Mouse (Mus musculus): ENCODE measurements at regions not wholly inside any gene's neighbourhood (a gene's known extent, or its start where the extent isn't known, plus 50 kb on each side); places are given as distances from the start of the nearest gene placed in this dataset.
"Not testable (repeated sequence)": the region's sequence is repeated elsewhere in the genome, so short reads cannot be mapped to it uniquely, and the experiment has no call there.

DNA sequence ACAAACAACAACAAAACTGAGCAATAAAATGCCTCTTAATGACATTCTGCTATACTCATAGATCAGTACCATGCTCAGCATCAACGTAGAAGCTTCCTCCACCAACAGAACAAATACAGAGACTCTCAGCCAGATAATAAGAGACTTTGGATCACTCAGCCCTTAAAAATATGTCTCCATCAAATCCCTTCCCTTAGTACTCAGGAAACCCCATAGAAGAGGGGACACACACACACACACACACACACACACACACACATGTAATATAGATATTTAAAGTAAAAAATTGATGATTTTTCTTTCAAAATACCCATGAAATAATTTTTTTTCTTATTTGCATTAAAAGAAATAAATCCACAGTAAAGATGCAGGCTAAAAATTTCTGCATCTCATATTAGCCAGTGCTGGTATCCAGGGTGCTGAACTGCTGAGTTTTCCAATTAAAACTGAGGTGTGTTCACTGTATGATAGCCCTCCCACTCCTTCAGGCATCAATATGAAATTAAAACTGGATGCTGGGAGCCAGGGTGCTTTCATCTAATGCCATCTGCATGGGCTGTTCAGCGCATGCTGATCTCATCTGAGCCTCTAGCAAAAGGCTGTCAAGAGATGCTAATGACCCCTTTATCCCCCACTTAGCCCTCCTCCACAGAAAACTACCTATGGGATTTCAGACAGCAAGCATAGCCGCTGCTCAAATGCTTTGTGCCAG lies 321.0 kb downstream of the Tm4sf1 start:
- no peak for DNase-seq (ENCODE audit: low spot score)

- DNase-seq (ENCODE audit: low spot score), result no peak
Observed at GRCm38 (mm10) chr3:56966008-56966407, 335.8 kb downstream of the Tm4sf1 start.

- no peak for DNase-seq (ENCODE audit: low spot score)
Observed at GRCm38 (mm10) chr3:56965444-56965843, 336.3 kb downstream of the Tm4sf1 start.

DNA sequence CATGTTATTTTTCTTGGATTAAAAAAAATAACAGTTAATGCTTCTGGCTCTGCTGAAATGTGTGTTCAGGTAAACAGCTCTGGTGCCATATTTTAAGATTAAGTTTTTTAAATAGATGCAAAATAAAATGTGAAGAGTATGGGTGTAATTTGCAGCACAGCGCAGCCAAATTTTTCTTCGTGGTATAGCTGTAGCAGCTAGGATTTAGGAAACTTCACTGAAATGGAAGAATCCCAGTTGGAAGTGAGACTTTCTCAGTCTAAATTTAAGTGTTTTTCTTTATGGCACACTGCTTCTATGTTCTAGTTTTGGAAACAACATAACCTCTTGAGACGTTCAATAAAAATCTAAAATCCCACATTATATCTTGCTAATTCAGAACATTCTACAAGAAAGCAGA lies 337.6 kb downstream of the Tm4sf1 start:
- no peak for DNase-seq (ENCODE audit: low spot score)

- DNase-seq (ENCODE audit: low spot score), result no peak
Observed at GRCm38 (mm10) chr3:56963251-56963650, 338.5 kb downstream of the Tm4sf1 start.

DNA sequence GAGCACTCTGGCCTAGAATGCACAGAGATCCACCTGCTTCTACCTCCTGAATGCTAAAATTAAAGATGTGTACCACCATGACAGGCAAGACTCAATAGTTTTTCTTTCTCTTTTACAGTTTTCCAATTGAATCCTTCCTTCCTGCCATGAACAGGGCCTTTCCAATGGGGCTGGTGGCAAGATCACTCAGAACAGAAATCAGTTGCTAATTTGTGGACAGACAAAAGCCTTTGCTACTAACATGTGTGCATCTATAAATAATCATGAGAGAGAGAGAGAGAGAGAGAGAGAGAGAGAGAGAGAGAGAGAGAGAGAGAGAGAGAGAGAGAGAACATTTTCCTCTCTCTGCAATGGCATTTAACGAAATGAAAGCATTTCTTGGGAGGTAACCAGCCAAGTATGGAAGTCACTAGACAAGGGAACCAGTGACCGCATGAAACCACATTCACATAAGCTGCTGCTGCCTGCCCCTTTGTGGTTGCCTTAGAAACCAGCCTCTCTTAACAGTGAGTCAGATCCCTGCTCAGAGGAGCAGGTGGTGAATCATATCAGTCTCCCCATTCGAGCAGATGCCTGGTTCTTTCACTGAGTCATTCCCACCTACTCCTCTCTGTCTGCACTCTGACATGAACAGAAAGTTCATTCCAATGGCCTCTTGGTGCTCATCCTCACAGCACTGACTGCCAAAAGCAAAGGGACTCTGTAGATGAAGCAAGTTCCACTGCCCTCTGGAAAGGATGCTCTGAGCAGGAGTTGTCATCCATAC lies 339.4 kb downstream of the Tm4sf1 start:
- DNase-seq (ENCODE audit: low spot score), result peak; percentile 52

- no peak for DNase-seq (ENCODE audit: low spot score)
Observed at GRCm38 (mm10) chr3:56956978-56957377, 344.8 kb downstream of the Tm4sf1 start.

DNA sequence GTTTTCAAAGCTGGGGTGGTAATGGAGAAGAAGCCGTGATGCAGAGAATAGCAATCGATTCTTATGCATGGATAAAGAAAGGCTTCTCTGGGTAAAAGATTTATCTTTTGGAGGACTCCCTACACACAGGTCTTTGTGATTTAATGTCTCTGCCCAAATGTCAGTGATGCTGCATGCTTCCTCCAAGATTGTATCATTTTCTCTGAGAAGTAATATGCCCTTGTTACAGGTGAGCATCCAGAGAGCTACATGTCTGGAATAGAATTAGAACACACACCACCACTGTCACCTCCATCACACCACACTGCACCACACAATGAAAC lies 346.0 kb downstream of the Tm4sf1 start:
- no peak for DNase-seq (ENCODE audit: low spot score)

DNA sequence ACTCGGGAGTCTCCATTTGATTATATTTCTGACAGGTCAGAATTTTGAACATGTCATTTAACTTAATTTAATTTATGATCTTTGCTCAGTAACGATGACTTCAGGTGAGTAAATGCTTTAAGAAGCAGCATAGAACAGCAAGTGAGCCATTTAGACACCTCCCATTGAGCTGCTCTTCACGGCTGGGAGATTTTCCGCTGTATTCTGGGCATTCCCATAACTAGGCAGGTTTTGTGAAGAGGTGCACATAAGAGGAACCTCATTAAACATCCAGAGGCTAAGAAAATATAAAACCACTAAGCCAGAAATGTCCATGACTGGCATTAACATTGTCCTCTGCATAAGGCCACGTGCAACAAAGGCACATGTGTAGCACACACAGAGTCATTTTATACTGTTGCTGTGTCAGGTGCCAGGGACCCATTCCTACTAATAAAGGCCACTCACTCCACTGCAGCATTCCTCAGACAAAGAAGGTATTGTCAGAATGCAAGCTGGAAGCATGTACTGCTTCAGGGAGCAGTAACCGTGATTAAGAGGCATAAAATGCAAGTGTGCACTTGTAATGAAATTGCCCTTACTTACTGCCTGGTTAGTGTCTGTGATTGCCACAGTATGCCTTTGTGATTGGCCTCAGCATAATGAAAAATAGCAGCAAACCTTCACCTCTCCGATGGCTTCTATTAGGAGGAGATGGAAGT lies 346.5 kb downstream of the Tm4sf1 start:
- peak; percentile 23 for DNase-seq (ENCODE audit: low spot score)

DNA sequence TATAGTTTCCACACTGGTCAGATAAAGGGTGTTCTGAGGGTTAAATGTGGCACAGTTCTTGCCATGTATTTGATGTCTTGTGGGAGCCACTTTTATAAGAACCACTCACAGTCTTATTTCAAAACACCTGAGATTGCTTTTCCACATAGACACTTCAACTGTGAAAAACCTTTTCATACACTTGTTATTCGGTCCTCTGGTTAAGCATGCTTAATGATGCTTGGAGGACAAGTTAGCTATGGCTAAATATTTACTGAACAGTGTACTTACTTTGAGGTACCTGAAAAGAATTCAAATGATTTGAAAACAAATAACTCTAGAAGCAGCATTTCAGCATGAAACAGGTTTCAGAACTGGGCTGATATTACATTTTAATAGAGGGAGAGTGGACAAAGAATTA lies 359.2 kb downstream of the Tm4sf1 start:
- DNase-seq (ENCODE audit: low spot score), result not testable (repeated sequence)

DNA sequence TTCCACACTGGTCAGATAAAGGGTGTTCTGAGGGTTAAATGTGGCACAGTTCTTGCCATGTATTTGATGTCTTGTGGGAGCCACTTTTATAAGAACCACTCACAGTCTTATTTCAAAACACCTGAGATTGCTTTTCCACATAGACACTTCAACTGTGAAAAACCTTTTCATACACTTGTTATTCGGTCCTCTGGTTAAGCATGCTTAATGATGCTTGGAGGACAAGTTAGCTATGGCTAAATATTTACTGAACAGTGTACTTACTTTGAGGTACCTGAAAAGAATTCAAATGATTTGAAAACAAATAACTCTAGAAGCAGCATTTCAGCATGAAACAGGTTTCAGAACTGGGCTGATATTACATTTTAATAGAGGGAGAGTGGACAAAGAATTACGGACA lies 372.8 kb downstream of the Tm4sf1 start:
- DNase-seq (ENCODE audit: low spot score), result not testable (repeated sequence)

GRCm38 (mm10) chr3:56898491-56898890 lies 403.3 kb downstream of the Tm4sf1 start:
- no peak for DNase-seq (ENCODE audit: low spot score)

DNA sequence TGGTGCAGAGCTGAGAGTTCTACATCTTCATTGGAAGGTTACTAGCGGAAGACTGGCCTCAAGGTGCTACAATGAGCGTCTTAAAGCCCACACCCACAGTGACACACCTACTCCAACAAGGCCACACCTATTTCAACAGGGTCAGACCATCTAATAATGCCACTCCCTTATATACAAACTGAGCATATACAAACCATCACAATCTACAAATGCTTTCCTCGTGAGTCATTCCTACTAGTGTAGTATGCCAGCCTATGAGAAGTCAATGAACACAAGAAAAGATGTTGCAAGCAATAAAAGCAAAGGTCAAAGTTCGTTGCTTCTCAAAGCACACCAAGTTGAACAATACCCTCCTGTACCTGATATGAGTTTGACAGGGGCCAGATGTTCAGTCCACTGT lies 424.7 kb downstream of the Tm4sf1 start:
- no peak for DNase-seq (ENCODE audit: low spot score)

GRCm38 (mm10) chr3:56863591-56863990 lies 438.2 kb downstream of the Tm4sf1 start:
- DNase-seq (ENCODE audit: low spot score), result no peak

DNA sequence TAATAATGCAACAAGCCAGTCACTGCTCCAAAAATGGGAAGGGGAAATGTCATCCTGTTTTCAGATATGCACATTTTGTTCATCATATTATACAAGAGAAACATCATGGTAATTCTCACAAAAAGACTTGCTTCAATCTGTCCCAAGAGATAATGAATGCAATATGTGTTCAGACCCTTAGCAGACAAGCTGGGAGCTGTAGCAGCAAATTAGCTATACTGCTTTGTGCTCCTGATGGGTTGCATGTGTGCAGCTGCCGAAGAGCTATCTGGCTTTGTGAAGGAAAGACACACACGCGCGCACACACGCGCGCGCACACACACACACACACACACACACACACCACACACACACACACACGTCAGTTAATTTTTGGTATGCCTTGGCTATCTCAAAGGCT lies 441.9 kb downstream of the Tm4sf1 start:
- DNase-seq (ENCODE audit: low spot score), result peak; percentile 22

GRCm38 (mm10) chr3:56845462-56845770 lies 456.4 kb downstream of the Tm4sf1 start:
- no peak for DNase-seq (ENCODE audit: low spot score)

- peak; percentile 15 for DNase-seq (ENCODE audit: low spot score)
Observed at GRCm38 (mm10) chr3:56844681-56845461, 456.9 kb downstream of the Tm4sf1 start.

DNA sequence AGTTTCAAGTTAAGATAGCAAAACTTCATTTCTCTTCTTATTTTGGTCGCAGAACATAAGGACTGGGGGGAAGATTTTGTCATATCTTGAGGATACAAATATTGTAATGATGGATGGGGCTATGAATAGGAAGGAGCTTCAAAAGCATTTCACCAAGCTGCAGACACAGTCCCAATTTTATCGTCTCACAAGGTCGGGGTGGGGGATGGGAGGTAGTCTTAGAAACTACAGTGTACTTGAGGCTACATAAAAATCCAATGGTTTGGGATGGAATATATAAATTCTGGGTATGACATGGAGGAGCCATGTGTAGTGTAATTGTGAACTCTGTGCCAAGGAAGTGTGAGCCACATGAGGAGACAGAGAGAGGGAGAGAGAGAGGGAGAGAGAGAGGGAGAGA lies 464.6 kb downstream of the Tm4sf1 start:
- DNase-seq (ENCODE audit: low spot score), result no peak

DNA sequence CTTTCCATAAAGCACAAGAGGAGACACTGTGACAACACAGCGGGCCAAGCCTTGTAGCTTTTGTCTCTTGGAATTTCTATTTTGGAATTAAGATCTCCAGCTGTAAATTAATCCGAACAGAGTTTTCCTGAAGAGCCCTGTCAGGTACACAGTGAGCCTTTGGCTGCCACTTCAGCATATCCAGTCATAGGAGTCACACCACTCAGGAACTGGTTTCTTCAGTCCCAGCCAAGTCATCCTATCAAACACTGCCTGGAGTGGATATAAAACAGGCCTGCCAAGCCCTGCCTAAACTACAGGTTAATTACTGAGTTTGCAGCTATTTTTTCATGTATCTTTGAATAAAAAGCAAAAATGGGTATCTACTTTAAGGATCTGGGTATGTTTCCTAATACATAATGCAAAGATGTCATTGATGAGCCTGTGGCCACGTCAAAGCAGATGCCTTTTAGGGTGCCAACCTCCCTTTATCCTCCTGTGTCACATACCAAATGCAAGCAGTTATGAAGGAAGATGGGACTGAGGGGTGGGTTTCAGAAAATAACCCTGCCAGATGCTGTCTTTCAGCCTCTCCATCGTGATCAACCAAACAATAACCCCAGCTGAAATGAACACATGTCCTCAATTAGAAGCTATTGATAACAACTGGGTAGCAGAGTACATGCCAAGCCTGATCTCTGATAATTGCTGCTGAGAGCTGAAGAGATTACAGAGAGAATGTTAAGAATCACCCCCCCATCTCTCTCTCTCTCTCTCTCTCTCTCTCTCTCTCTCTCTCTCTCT lies 471.3 kb downstream of the Tm4sf1 start:
- no peak for DNase-seq (ENCODE audit: low spot score)

GRCm38 (mm10) chr3:56824157-56824556 lies 477.6 kb downstream of the Tm4sf1 start:
- no peak for DNase-seq (ENCODE audit: low spot score)

- no peak for DNase-seq (ENCODE audit: low spot score)
Observed at GRCm38 (mm10) chr3:56810548-56811071, 491.2 kb downstream of the Tm4sf1 start.

Measured in embryo, embryonic 10.5 days (tissue).